Mouse (Mus musculus) midbrain, postnatal 0 days (tissue): ENCODE measurements around the gene Sox5. TPM values are rescaled to one million over a fixed set of nuclear protein-coding genes. Genes with fewer than 3 reads are reported as not detected.

ENCODE experiments used
- ATAC-seq: fragments of 200-750 bp; cut with Nextera tagmentation; 2 replicates; pipeline ENCODE4 v1.8.0; 2017; ENCODE audit warnings: moderate number of reproducible peaks, mild to moderate bottlenecking, moderate TSS enrichment, moderate library complexity; ENCODE audit not compliant: low FRiP score
- DNase-seq: peaks from one replicate; pipeline ENCODE4 v3.0.0-alpha.2; 2015; ENCODE audit warnings: low spot score
- H3K27ac ChIP-seq: fragments of 300-500 bp; sonication (generic); 2 replicates; pipeline ENCODE4 v1.5.1; 2014; ENCODE audit warnings: low read depth, mild to moderate bottlenecking, low read length, mixed read lengths
- H3K27me3 ChIP-seq: fragments of 300-500 bp; sonication (generic); 2 replicates; pipeline ENCODE4 v1.6.1; 2014; ENCODE audit warnings: low read length, control low read depth, mixed read lengths; ENCODE audit not compliant: insufficient read depth
- H3K36me3 ChIP-seq: fragments of 300-500 bp; sonication (generic); 2 replicates; pipeline ENCODE4 v1.6.1; 2014; ENCODE audit warnings: low read length, control low read depth, mixed read lengths; ENCODE audit not compliant: insufficient read depth
- H3K4me1 ChIP-seq: fragments of 300-500 bp; sonication (generic); 2 replicates; pipeline ENCODE4 v1.6.1; 2014; ENCODE audit warnings: mild to moderate bottlenecking, control low read depth, antibody characterized with exemption, low read length, mixed read lengths; ENCODE audit not compliant: insufficient read depth
- H3K4me2 ChIP-seq: fragments of 300-500 bp; sonication (generic); 2 replicates; pipeline ENCODE4 v1.6.1; 2014; ENCODE audit warnings: low read depth, mild to moderate bottlenecking, low read length, mixed read lengths; ENCODE audit not compliant: poor library complexity, severe bottlenecking
- H3K4me3 ChIP-seq: fragments of 300-500 bp; sonication (generic); 2 replicates; pipeline ENCODE4 v1.5.1; 2014; ENCODE audit warnings: low read depth, mild to moderate bottlenecking, low read length, moderate library complexity
- H3K9ac ChIP-seq: fragments of 300-500 bp; sonication (generic); replicated peaks from 2 replicates; pipeline ENCODE4 v1.6.1; 2014; ENCODE audit warnings: mild to moderate bottlenecking, low read length, moderate library complexity, mixed read lengths; ENCODE audit not compliant: poor library complexity, severe bottlenecking
- H3K9me3 ChIP-seq: fragments of 300-500 bp; sonication (generic); 2 replicates; pipeline ENCODE4 v1.6.1; 2016; ENCODE audit warnings: low read length, control low read depth
- CTCF ChIP-seq: IDR thresholded peaks from 2 replicates; pipeline ENCODE4 v1.5.1; 2016; ENCODE audit warnings: antibody characterized with exemption, mild to moderate bottlenecking
- WGBS: fragments of 180-500 bp; shearing (Covaris S2); extraction: QIAGEN DNeasy Blood & Tissue Kit; methylation state at CpG from one replicate; pipeline ENCODE4 v1.1.7; 2014; 5-methylcytosine and 5-hydroxymethylcytosine counted together
- polyA plus RNA-seq: library from polyadenylated mRNA; unstranded; fragments of >200 nt; fragmentation: Nextera tagmentation; extraction: Ambion mirVana; gene quantifications from 2 replicates; pipeline ENCODE4 v1.2.1, GENCODE M21; 2015
- total RNA-seq: library from RNA; depleted of rRNA; stranded (reverse); fragments of >200 nt; gene quantifications from 2 replicates; pipeline ENCODE4 v1.2.3, GENCODE M21; 2014

The Sox5 gene
- total and polyA plus RNA-seq, 2 experiments from 2014 or later, result 11.3 to 25.0 TPM

GRCm38 (mm10) chr6:144445761-144446373, 335.9 kb downstream of the Sox5 start:
- Histone ChIP-seq H3K4me1 (no peaks in the 10 kb centered on the region), H3K4me3 (no peak overlapping the region), H3K27ac (no peak overlapping the region), H3K36me3 (no peaks in the 10 kb centered on the region), H3K27me3 (no peaks in the 10 kb centered on the region), H3K4me2 (no peak overlapping the region), H3K9me3 (no peaks in the 10 kb centered on the region), H3K9ac (no peak overlapping the region)
- DNase-seq, result peak; percentile 54
- 21% methylated on average over 8 of the region's 8 CpGs for WGBS
- no peak for TF ChIP-seq CTCF
- ATAC-seq, result no peak

GRCm38 (mm10) chr6:144444367-144444766, 337.4 kb downstream of the Sox5 start:
- Histone ChIP-seq H3K27ac (no peak overlapping the region), H3K9me3 (no peaks in the 10 kb centered on the region), H3K36me3 (no peaks in the 10 kb centered on the region), H3K4me2 (no peak overlapping the region), H3K9ac (no peak overlapping the region), H3K4me3 (no peak overlapping the region), H3K27me3 (no peaks in the 10 kb centered on the region), H3K4me1 (no peaks in the 10 kb centered on the region)
- 82% methylated on average over 5 of the region's 5 CpGs for WGBS
- no peak for TF ChIP-seq CTCF
- ATAC-seq (no peak), DNase-seq (no peak)

- Histone ChIP-seq H3K4me2 (no peak overlapping the region), H3K9ac (no peak overlapping the region), H3K9me3 (no peaks in the 10 kb centered on the region), H3K4me3 (no peak overlapping the region), H3K4me1 (no peaks in the 10 kb centered on the region), H3K36me3 (no peaks in the 10 kb centered on the region), H3K27ac (no peak overlapping the region), H3K27me3 (no peaks in the 10 kb centered on the region)
- DNase-seq (no peak), ATAC-seq (no peak)
- TF ChIP-seq CTCF, result peak; percentile 21; the same call in 1 of the 2 replicates
- 71% methylated on average over 1 of the region's 1 CpGs for WGBS
Observed at GRCm38 (mm10) chr6:144443681-144444080, 338.1 kb downstream of the Sox5 start.

- H3K36me3 ChIP-seq, result no peaks in the 10 kb centered on the region
- no peaks in the 10 kb centered on the region for H3K27me3 ChIP-seq
- no peak overlapping the region for H3K27ac ChIP-seq
- H3K4me1 ChIP-seq, result no peaks in the 10 kb centered on the region
- TF ChIP-seq CTCF, result peak; percentile 38
- ATAC-seq (no peak), DNase-seq (no peak)
- no peaks in the 10 kb centered on the region for H3K9me3 ChIP-seq
- H3K4me3 ChIP-seq, result no peak overlapping the region
- WGBS, result 77% methylated on average over 5 of the region's 5 CpGs
- H3K4me2 ChIP-seq, result no peak overlapping the region
- H3K9ac ChIP-seq, result no peak overlapping the region
Observed at GRCm38 (mm10) chr6:144429276-144429675, 352.5 kb downstream of the Sox5 start.

- DNase-seq (no peak), ATAC-seq (no peak)
- no peaks in the 10 kb centered on the region for H3K27me3 ChIP-seq
- 96% methylated on average over 3 of the region's 3 CpGs for WGBS
- no peak overlapping the region for H3K4me3 ChIP-seq
- TF ChIP-seq CTCF, result no peak
- H3K9me3 ChIP-seq, result no peaks in the 10 kb centered on the region
- H3K9ac ChIP-seq, result no peak overlapping the region
- H3K27ac ChIP-seq, result no peak overlapping the region
- H3K4me2 ChIP-seq, result no peak overlapping the region
- H3K4me1 ChIP-seq, result no peaks in the 10 kb centered on the region
- no peaks in the 10 kb centered on the region for H3K36me3 ChIP-seq
Observed at GRCm38 (mm10) chr6:144408030-144408429, 373.7 kb downstream of the Sox5 start.

- 27% methylated on average over 10 of the region's 10 CpGs for WGBS
- no peak overlapping the region for H3K4me2 ChIP-seq
- DNase-seq, result no peak
- no peak overlapping the region for H3K4me3 ChIP-seq
- no peak overlapping the region for H3K9ac ChIP-seq
- no peaks in the 10 kb centered on the region for H3K27me3 ChIP-seq
- H3K4me1 ChIP-seq, result no peaks in the 10 kb centered on the region
- no peak for ATAC-seq
- H3K36me3 ChIP-seq, result no peaks in the 10 kb centered on the region
- no peaks in the 10 kb centered on the region for H3K9me3 ChIP-seq
- TF ChIP-seq CTCF, result no peak
- no peak overlapping the region for H3K27ac ChIP-seq
Observed at GRCm38 (mm10) chr6:144398115-144398514, 383.7 kb downstream of the Sox5 start.
